Mouse (Mus musculus) adrenal gland, postnatal 36 days (tissue): ENCODE results near the gene Flcn. TPM values are rescaled to one million over a fixed set of nuclear protein-coding genes. Genes with fewer than 3 reads are reported as not detected.

Experiments
- DNase-seq, 2 experiments: peaks; one replicate each; pipeline ENCODE4 v3.0.0; 2021; ENCODE audit warnings: mixed read lengths in 1 of 2
- total RNA-seq, 2 experiments: library from RNA; stranded (reverse); gene quantifications; 2 replicates each; pipeline ENCODE4 v1.2.3; 2021

Gene Flcn
- total RNA-seq, 2 experiments from 2014 or later: 46.9 to 101 TPM

- DNase-seq: peak; percentile 49 to 51
Observed at GRCm38 (mm10) chr11:59769738-59770137, 40.1 kb downstream of the Flcn start.

- DNase-seq: no peak
Observed at GRCm38 (mm10) chr11:59769307-59769706, 40.5 kb downstream of the Flcn start.

GRCm38 (mm10) chr11:59760796-59761195, 49.0 kb downstream of the Flcn start:
- no peak for DNase-seq

GRCm38 (mm10) chr11:59759626-59760025, 50.2 kb downstream of the Flcn start:
- no peak for DNase-seq

GRCm38 (mm10) chr11:59759178-59759577, 50.6 kb downstream of the Flcn start:
- DNase-seq: peak; percentile 79

GRCm38 (mm10) chr11:59758191-59758985, 51.4 kb downstream of the Flcn start:
- DNase-seq: peak; percentile 11 to 17

- no peak for DNase-seq
Observed at GRCm38 (mm10) chr11:59756351-59756750, 53.5 kb downstream of the Flcn start.

- DNase-seq: no peak
Observed at GRCm38 (mm10) chr11:59754504-59754903, 55.3 kb downstream of the Flcn start.

- no peak for DNase-seq
Observed at GRCm38 (mm10) chr11:59749050-59749449, 60.8 kb downstream of the Flcn start.

GRCm38 (mm10) chr11:59746614-59747013, 63.2 kb downstream of the Flcn start:
- peak; percentile 56 to 77 for DNase-seq

GRCm38 (mm10) chr11:59745851-59746250, 64.0 kb downstream of the Flcn start:
- DNase-seq: no peak

- no peak for DNase-seq
Observed at GRCm38 (mm10) chr11:59744374-59744773, 65.4 kb downstream of the Flcn start.

GRCm38 (mm10) chr11:59743712-59744111, 66.1 kb downstream of the Flcn start:
- DNase-seq: no peak

GRCm38 (mm10) chr11:59743307-59743706, 66.5 kb downstream of the Flcn start:
- DNase-seq: no peak

GRCm38 (mm10) chr11:59741915-59742314, 67.9 kb downstream of the Flcn start:
- DNase-seq: no peak

Other genes starting within 250 kb of the Flcn start
- not detected for gene Olfr222, start 233.8 kb downstream of the Flcn start, total RNA-seq
- not detected for gene Olfr223, start 216.7 kb downstream of the Flcn start, total RNA-seq
- gene Mprip, start 148.7 kb downstream of the Flcn start, total RNA-seq: 100 to 1,000 TPM; 201 to 212 TPM
- 1 to 10 TPM; 1.7 to 2.9 TPM for gene Pld6, start 22.4 kb downstream of the Flcn start, total RNA-seq
- 10 to 100 TPM; 24.4 to 29.7 TPM for gene Nt5m, start 29.4 kb upstream of the Flcn start, total RNA-seq
- gene Cops3, start 29.8 kb upstream of the Flcn start, total RNA-seq: 100 to 1,000 TPM in 1 of 2 experiments, 10 to 100 TPM in 1; 85.2 to 108 TPM
- 10 to 100 TPM; 28.8 to 33.1 TPM for gene Med9, start 138.2 kb upstream of the Flcn start, total RNA-seq
- gene Rasd1, start 154.9 kb upstream of the Flcn start, total RNA-seq: 10 to 100 TPM; 29.1 to 43.5 TPM
- 1 to 10 TPM; 7.0 to 8.4 TPM for gene Pemt, start 236.5 kb upstream of the Flcn start, total RNA-seq